Mouse (Mus musculus): ENCODE data around the gene Atad5.

DNA sequence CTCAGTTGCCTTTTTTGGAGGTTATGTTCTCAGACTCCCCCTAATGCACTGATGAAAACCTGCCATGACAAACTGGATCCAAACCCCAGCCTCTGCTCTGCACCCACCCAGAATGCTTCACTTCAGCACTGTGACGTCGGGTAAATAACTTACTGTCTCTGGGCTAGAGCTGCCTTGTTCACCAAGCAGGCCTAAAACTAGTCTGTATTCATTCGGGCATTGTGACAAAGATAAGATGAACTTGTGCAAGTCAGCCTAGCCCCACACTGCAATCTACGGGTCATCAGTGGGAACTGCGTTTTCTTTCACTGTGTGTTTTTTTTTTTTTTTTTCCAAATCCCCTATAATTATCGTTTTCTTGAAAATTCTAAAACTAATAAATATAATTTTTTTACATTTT is 58.5 kb downstream of the Atad5 start:
- TF ChIP-seq POLR2A (IDR thresholded peaks at IDR 0.05; ENCODE audit: low read depth, low read length) (no peak), CTCF (IDR thresholded peaks at IDR 0.05; ENCODE audit: extremely low read depth, insufficient read depth, insufficient read length, insufficient replicate concordance) (no peak)
